Mouse (Mus musculus): ENCODE measurements around the gene Trpc4ap. TPM values are rescaled to one million over a fixed set of nuclear protein-coding genes. Genes with fewer than 3 reads are reported as not detected.

Trpc4ap gene
- polyA plus RNA-seq, 1 experiment from 2014 or later = 138 TPM

GRCm38 (mm10) chr2:155604560-155605235 is 87.5 kb downstream of the Trpc4ap start:
- Histone ChIP-seq H3K4me3 (ENCODE audit: low read depth, low read length) (no peak overlapping the region), H3K36me3 (ENCODE audit: control insufficient read depth, insufficient read depth, low read length) (no peaks in the 10 kb centered on the region), H3K4me2 (no peak overlapping the region), H3K27ac (ENCODE audit: low read depth, low read length) (no peak overlapping the region), H3K9ac (ENCODE audit: low read length) (no peak overlapping the region), H3K4me1 (ENCODE audit: control insufficient read depth, insufficient read depth, low read length) (no peaks in the 10 kb centered on the region), H3K27me3 (ENCODE audit: control insufficient read depth, insufficient read depth, low read length) (no peaks in the 10 kb centered on the region), H3K9me3 (ENCODE audit: control insufficient read depth, low read length) (no peaks in the 10 kb centered on the region)
- WGBS = 71% methylated on average over 10 of the region's 10 CpGs
- DNase-seq (ENCODE audit: low spot score, missing footprints) = peak; percentile 53
- ATAC-seq (ENCODE audit: low FRiP score) = no peak

GRCm38 (mm10) chr2:155603707-155604106 is 88.5 kb downstream of the Trpc4ap start:
- Histone ChIP-seq H3K27ac (ENCODE audit: low read depth, low read length) (no peak overlapping the region), H3K9ac (ENCODE audit: low read length) (no peak overlapping the region), H3K4me3 (ENCODE audit: low read depth, low read length) (no peak overlapping the region), H3K9me3 (ENCODE audit: control insufficient read depth, low read length) (no peaks in the 10 kb centered on the region), H3K36me3 (ENCODE audit: control insufficient read depth, insufficient read depth, low read length) (no peaks in the 10 kb centered on the region), H3K4me2 (no peak overlapping the region), H3K4me1 (ENCODE audit: control insufficient read depth, insufficient read depth, low read length) (no peaks in the 10 kb centered on the region), H3K27me3 (ENCODE audit: control insufficient read depth, insufficient read depth, low read length) (no peaks in the 10 kb centered on the region)
- 67% methylated on average over 3 of the region's 3 CpGs for WGBS
- DNase-seq (ENCODE audit: low spot score, missing footprints) = no peak
- ATAC-seq (ENCODE audit: low FRiP score) = no peak

GRCm38 (mm10) chr2:155595516-155595915 is 96.7 kb downstream of the Trpc4ap start:
- WGBS = 89% methylated on average over 6 of the region's 6 CpGs
- H3K36me3 ChIP-seq (ENCODE audit: control insufficient read depth, insufficient read depth, low read length) = no peaks in the 10 kb centered on the region
- no peak overlapping the region for H3K4me3 ChIP-seq (ENCODE audit: low read depth, low read length)
- no peaks in the 10 kb centered on the region for H3K9me3 ChIP-seq (ENCODE audit: control insufficient read depth, low read length)
- no peak overlapping the region for H3K9ac ChIP-seq (ENCODE audit: low read length)
- H3K4me2 ChIP-seq = no peak overlapping the region
- DNase-seq (ENCODE audit: low spot score, missing footprints) = no peak
- peaks cover 4% of the 10 kb centered on the region for H3K4me1 ChIP-seq (ENCODE audit: control insufficient read depth, insufficient read depth, low read length)
- H3K27ac ChIP-seq (ENCODE audit: low read depth, low read length) = no peak overlapping the region
- H3K27me3 ChIP-seq (ENCODE audit: control insufficient read depth, insufficient read depth, low read length) = no peaks in the 10 kb centered on the region
- no peak for ATAC-seq (ENCODE audit: low FRiP score)

- Histone ChIP-seq H3K4me3 (ENCODE audit: low read depth, low read length) (peak overlapping the region; percentile 57), H3K4me1 (ENCODE audit: control insufficient read depth, insufficient read depth, low read length) (peaks cover 4% of the 10 kb centered on the region), H3K9ac (ENCODE audit: low read length) (peak overlapping the region; percentile 72), H3K4me2 (peak overlapping the region; percentile 75), H3K27ac (ENCODE audit: low read depth, low read length) (no peak overlapping the region), H3K27me3 (ENCODE audit: control insufficient read depth, insufficient read depth, low read length) (no peaks in the 10 kb centered on the region), H3K9me3 (ENCODE audit: control insufficient read depth, low read length) (no peaks in the 10 kb centered on the region), H3K36me3 (ENCODE audit: control insufficient read depth, insufficient read depth, low read length) (no peaks in the 10 kb centered on the region)
- 0% methylated on average over 9 of the region's 9 CpGs for WGBS
- ATAC-seq (ENCODE audit: low FRiP score) = no peak; the same call in 1 of the 2 replicates
- DNase-seq (ENCODE audit: low spot score, missing footprints) = no peak
Measured at GRCm38 (mm10) chr2:155592854-155593283, 99.3 kb downstream of the Trpc4ap start.

GRCm38 (mm10) chr2:155592137-155592853 is 99.9 kb downstream of the Trpc4ap start, which contains the start of gene Gss:
Gss (minus strand) TSS chr2:155592810.
- H3K36me3 ChIP-seq (ENCODE audit: control insufficient read depth, insufficient read depth, low read length) = no peaks in the 10 kb centered on the region
- H3K9ac ChIP-seq (ENCODE audit: low read length) = peak within 1 kb of the TSS; percentile 76
- peaks cover 4% of the 10 kb centered on the region for H3K4me1 ChIP-seq (ENCODE audit: control insufficient read depth, insufficient read depth, low read length)
- H3K9me3 ChIP-seq (ENCODE audit: control insufficient read depth, low read length) = no peaks in the 10 kb centered on the region
- no peaks in the 10 kb centered on the region for H3K27me3 ChIP-seq (ENCODE audit: control insufficient read depth, insufficient read depth, low read length)
- H3K4me3 ChIP-seq (ENCODE audit: low read depth, low read length) = peak within 1 kb of the TSS; percentile 57
- H3K27ac ChIP-seq (ENCODE audit: low read depth, low read length) = peak within 1 kb of the TSS; percentile 76
- under 1% methylated on average over 53 of the region's 53 CpGs for WGBS
- peak; percentile 100 for DNase-seq (ENCODE audit: low spot score, missing footprints)
- H3K4me2 ChIP-seq = peak within 1 kb of the TSS; percentile 75
- ATAC-seq (ENCODE audit: low FRiP score) = peak; percentile 95

GRCm38 (mm10) chr2:155591676-155592075 is 100.5 kb downstream of the Trpc4ap start:
- peak overlapping the region; percentile 75 for H3K4me2 ChIP-seq
- DNase-seq (ENCODE audit: low spot score, missing footprints) (no peak), ATAC-seq (ENCODE audit: low FRiP score) (no peak)
- H3K4me1 ChIP-seq (ENCODE audit: control insufficient read depth, insufficient read depth, low read length) = peaks cover 4% of the 10 kb centered on the region
- WGBS = 6% methylated on average over 6 of the region's 6 CpGs
- H3K9me3 ChIP-seq (ENCODE audit: control insufficient read depth, low read length) = no peaks in the 10 kb centered on the region
- H3K36me3 ChIP-seq (ENCODE audit: control insufficient read depth, insufficient read depth, low read length) = no peaks in the 10 kb centered on the region
- H3K27me3 ChIP-seq (ENCODE audit: control insufficient read depth, insufficient read depth, low read length) = no peaks in the 10 kb centered on the region
- peak overlapping the region; percentile 76 for H3K9ac ChIP-seq (ENCODE audit: low read length)
- peak overlapping the region; percentile 57 for H3K4me3 ChIP-seq (ENCODE audit: low read depth, low read length)
- no peak overlapping the region for H3K27ac ChIP-seq (ENCODE audit: low read depth, low read length)

- no peak for ATAC-seq (ENCODE audit: low FRiP score)
- WGBS = 89% methylated on average over 2 of the region's 2 CpGs
- H3K27ac ChIP-seq (ENCODE audit: low read depth, low read length) = no peak overlapping the region
Measured at GRCm38 (mm10) chr2:155590876-155591275, 101.3 kb downstream of the Trpc4ap start.

GRCm38 (mm10) chr2:155589521-155589920 is 102.7 kb downstream of the Trpc4ap start:
- ATAC-seq (ENCODE audit: low FRiP score) (no peak), DNase-seq (ENCODE audit: low spot score, missing footprints) (no peak)
- H3K36me3 ChIP-seq (ENCODE audit: control insufficient read depth, insufficient read depth, low read length) = no peaks in the 10 kb centered on the region
- H3K27me3 ChIP-seq (ENCODE audit: control insufficient read depth, insufficient read depth, low read length) = no peaks in the 10 kb centered on the region
- H3K4me2 ChIP-seq = no peak overlapping the region
- no peak overlapping the region for H3K9ac ChIP-seq (ENCODE audit: low read length)
- 75% methylated on average over 6 of the region's 6 CpGs for whole genome bisulfite sequencing
- H3K9me3 ChIP-seq (ENCODE audit: control insufficient read depth, low read length) = no peaks in the 10 kb centered on the region
- peaks cover 4% of the 10 kb centered on the region for H3K4me1 ChIP-seq (ENCODE audit: control insufficient read depth, insufficient read depth, low read length)
- H3K27ac ChIP-seq (ENCODE audit: low read depth, low read length) = no peak overlapping the region
- H3K4me3 ChIP-seq (ENCODE audit: low read depth, low read length) = no peak overlapping the region

More at GRCm38 (mm10) chr2:155590876-155591275, 101.3 kb downstream of the Trpc4ap start:
- Histone ChIP-seq H3K4me2 (no peak overlapping the region), H3K4me3 (ENCODE audit: low read depth, low read length) (no peak overlapping the region), H3K9me3 (ENCODE audit: control insufficient read depth, low read length) (no peaks in the 10 kb centered on the region), H3K36me3 (ENCODE audit: control insufficient read depth, insufficient read depth, low read length) (no peaks in the 10 kb centered on the region), H3K4me1 (ENCODE audit: control insufficient read depth, insufficient read depth, low read length) (peaks cover 4% of the 10 kb centered on the region), H3K9ac (ENCODE audit: low read length) (no peak overlapping the region), H3K27me3 (ENCODE audit: control insufficient read depth, insufficient read depth, low read length) (no peaks in the 10 kb centered on the region)
- DNase-seq (ENCODE audit: low spot score, missing footprints) = no peak

GRCm38 (mm10) chr2:155588136-155588535 is 104.0 kb downstream of the Trpc4ap start:
- Histone ChIP-seq H3K4me2 (no peak overlapping the region), H3K27me3 (ENCODE audit: control insufficient read depth, insufficient read depth, low read length) (no peaks in the 10 kb centered on the region), H3K36me3 (ENCODE audit: control insufficient read depth, insufficient read depth, low read length) (no peaks in the 10 kb centered on the region), H3K9ac (ENCODE audit: low read length) (no peak overlapping the region), H3K4me1 (ENCODE audit: control insufficient read depth, insufficient read depth, low read length) (peaks cover 4% of the 10 kb centered on the region), H3K9me3 (ENCODE audit: control insufficient read depth, low read length) (no peaks in the 10 kb centered on the region), H3K4me3 (ENCODE audit: low read depth, low read length) (no peak overlapping the region), H3K27ac (ENCODE audit: low read depth, low read length) (no peak overlapping the region)
- ATAC-seq (ENCODE audit: low FRiP score) (no peak), DNase-seq (ENCODE audit: low spot score, missing footprints) (no peak)
- 78% methylated on average over 3 of the region's 3 CpGs for WGBS
